Mouse (Mus musculus): ENCODE results near the gene Gm45261.

DNA sequence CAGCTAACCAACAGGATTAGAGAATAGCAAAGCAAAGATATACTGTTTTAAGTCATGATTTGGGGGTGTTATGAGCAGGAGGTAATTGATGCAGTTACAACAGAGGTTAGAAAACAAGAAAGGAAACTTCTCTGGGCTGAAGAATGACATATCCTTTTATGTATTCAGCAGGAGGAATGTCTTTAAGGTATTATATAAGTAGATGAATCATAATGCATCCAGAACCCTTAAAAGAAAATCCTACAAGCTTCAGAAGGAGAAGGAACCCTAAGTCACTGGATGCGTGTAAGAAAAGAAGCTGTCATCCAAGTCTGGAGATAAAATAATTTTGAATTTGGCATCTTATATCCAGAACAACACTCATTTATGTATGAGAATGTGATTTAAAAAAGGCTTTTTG is 11.1 kb upstream of the Gm45261 start:
- no peak for TF ChIP-seq CTCF (IDR thresholded peaks at IDR 0.05; ENCODE audit: low read depth, low read length)
- no peak for TF ChIP-seq POLR2A (IDR thresholded peaks at IDR 0.05; ENCODE audit: extremely low read depth, insufficient read depth, low read length)

Measured in liver, adult 2 months (tissue).